Mouse (Mus musculus) retina, adult 2 months (tissue): ENCODE data around the gene Eef2k.
"Not testable (repeated sequence)": the region's sequence is repeated elsewhere in the genome, so short reads cannot be mapped to it uniquely, and the experiment has no call there.

Experiments
- DNase-seq: peaks from one replicate; pipeline ENCODE4 v3.0.0-alpha.2; 2012; ENCODE audit warnings: low read depth, low spot score

The Eef2k gene

DNA sequence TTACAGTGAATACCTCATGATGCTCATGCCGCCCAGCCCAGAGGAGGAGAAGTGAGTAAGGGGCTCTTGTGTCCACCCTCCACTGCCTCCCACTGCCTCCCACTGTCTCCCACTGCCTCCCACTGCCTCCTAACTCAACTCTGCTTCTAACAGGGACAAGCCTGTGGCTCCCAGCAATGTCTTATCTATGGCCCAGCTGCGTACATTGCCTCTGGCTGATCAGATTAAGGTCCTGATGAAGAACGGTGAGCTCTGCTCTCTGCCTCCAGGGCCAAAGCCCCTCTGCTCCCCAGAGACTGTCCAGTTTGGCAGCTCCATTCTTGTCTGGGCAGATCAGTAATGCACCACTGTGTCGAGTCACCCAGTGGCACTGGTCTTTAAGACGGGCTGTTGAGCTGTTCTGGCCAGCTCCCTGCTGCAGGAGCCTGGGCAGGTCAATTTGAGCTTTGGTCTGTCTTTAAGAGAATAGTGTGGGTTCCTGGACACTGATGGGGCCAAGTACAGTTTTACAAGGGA lies 91.1 kb downstream of the Eef2k start:
- no peak for DNase-seq

DNA sequence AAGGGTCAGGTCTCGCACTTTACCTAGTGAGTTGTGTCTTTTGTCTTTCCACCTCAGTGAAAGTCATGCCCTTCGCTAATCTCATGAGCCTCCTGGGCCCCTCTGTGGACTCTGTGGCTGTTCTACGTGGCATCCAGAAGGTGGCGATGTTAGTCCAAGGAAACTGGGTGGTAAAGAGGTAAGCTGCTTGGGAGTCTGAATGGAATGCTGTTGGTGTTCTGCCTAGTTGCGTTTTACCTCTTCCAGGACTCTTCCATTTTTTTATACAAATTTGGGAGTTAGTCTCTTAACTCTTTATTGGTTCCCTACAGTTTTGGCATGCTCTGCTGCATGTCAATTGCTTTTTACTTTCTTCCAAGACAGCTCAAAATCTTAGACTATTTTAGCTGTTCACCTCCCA lies 92.1 kb downstream of the Eef2k start:
- DNase-seq = peak; percentile 76

DNA sequence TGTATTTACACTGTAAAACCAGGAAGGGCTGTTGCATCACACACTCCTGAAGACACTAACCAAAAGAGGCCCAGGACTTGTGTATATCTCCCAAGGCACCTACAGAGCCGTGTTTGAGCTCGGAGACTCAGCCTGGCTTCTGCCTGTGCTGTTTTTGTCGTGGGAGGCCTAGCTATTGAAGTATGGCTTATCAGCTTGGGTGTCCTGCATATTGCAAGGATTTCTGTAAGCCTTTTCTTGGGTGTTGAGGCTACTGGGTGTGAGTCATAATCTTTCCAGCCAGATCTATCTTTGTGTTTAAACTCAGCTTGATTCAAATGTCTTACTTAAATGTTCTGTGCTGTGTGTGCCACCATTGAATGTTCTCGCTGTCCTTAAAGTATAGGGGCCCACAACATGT lies 93.9 kb downstream of the Eef2k start:
- DNase-seq = no peak

DNA sequence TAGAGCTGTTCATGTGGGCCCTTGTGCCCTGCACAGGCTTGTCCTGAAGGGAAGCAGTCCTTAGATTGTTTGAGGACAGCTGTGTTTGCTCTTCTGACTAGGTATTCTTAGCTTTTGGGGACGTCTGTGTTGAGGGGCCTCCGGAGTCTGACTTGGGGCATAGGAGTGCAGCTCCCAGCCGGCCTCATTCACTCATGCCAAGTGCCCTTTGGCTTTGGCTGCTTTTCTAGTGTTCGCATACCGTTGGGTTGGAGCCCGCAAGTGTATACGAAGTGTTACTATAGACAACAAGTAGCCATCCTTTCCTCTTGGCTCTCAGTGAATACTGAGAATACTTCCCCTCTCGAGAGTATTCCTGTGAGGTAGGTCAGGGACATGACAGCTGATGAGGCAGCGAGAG lies 95.6 kb downstream of the Eef2k start:
- no peak for DNase-seq

DNA sequence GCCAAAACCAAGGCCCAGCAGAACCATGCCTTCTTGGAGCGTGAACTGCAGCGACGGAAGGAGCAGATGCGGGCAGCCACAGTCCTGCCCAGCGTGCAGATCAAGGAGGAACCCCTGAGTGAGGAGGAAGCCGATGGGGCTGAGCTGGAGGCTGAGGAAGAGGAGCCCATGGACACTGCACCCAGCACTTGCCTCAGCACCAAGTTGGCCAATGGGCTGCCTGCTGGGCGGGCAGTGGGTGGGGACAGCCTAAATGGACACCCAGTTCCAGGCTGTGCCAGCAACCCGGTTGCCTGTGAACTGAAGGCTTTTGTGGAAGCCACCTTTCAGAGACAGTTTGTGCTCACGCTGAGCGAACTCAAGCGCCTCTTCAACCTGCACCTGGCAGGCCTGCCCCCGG lies 97.7 kb downstream of the Eef2k start:
- no peak for DNase-seq

DNA sequence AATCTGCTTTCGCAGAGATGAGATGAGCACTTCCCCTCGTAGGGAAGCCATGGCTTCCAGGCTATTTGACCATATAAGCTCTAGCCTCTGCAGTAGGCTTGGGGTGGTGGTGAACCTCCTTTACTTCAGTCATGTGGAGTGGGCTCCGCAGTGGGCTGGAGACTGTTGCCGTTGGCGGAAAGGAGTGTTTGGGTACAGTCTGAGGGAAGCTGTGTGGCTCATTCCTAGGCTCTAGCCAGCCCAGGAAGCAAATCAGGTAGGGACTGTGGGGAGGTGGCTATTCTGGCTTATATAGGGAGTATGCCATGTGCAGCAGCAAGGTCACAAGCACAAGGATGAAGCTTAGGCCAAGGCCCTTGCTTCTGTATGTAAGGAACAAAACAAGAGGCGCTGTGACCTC lies 98.6 kb downstream of the Eef2k start:
- no peak for DNase-seq

DNA sequence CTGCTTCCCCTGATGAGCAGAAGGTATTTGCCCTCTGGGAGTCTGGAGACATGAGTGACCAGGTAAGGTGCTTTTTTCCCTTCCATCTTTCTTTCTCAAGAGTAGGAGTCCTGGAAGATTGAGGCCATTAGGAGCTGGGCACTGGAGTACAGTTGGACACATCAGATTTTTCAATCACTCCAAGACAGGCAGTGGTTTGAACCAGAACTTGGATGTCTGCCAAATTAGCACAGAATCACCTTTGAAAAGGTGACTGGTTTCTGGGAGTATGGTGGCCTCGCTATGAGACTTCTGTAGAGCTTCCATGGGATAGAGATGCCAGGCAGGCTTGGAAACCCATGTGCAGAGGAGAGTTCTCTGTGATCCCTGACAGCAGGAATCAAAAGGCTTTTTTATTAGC lies 99.9 kb downstream of the Eef2k start:
- DNase-seq = no peak

DNA sequence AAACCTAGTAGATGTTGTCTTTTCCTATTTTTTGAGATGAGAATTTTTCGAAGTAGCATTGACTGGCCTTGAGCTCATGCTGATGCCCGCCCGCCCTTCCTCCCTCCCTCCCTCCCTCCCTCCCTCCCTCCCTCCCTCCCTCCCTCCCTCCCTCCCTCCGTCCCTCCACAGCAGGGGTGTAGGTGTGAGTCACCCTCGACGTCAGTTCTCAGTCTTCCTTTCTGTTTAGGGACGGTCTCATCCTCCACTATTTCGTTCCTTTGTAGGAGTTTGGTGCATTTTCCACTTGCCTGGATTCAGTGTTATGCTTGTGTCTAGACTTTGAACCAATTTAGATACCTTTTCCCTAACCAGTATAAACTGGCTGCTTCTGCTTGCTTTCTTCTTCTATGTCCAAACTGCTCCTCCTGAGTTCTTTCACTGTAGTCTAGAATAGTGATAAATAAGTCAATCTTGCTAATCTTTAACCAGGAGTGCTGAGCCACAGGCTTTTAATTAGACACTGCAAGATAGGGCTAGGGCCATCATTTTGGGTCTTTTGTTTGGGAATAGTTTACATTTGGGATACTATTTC lies 101.4 kb downstream of the Eef2k start:
- no peak for DNase-seq

DNA sequence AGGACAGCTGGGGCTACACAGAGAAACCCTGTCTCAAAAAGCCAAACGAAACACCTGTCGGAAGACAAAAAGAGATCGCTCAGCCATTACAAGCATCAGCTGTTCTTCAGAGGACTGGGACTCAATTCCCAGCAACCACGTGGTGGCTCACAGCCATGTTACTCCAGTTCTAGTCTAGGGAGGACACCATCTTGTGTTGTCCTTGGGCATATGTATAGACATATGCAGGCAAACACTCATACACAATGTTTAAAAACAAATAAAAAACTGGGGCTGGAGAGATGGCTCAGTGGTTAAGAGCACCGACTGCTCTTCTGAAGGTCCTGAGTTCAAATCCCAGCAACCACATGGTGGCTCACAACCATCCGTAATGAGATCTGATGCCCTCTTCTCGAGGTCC lies 111.0 kb downstream of the Eef2k start:
- not testable (repeated sequence) for DNase-seq
